Mouse (Mus musculus) embryonic facial prominence, embryonic 10.5 days (tissue): ENCODE results near the gene Ctnna3. TPM values are rescaled to one million over a fixed set of nuclear protein-coding genes. Genes with fewer than 3 reads are reported as not detected.

Experiments
- DNase-seq: peaks from one replicate; pipeline ENCODE4 v3.0.0-alpha.2; 2017; ENCODE audit warnings: low spot score
- H3K27ac ChIP-seq: fragments of 300-500 bp; sonication (generic); replicated peaks from 2 replicates; pipeline ENCODE4 v1.5.1; 2016; ENCODE audit warnings: mild to moderate bottlenecking
- H3K27me3 ChIP-seq: fragments of 300-500 bp; sonication (generic); replicated peaks from 2 replicates; pipeline ENCODE4 v1.6.1; 2016; ENCODE audit warnings: low read depth, mild to moderate bottlenecking; ENCODE audit not compliant: poor library complexity, severe bottlenecking
- H3K36me3 ChIP-seq: fragments of 300-500 bp; sonication (generic); replicated peaks from 2 replicates; pipeline ENCODE4 v1.6.1; 2016; ENCODE audit warnings: mild to moderate bottlenecking, moderate library complexity
- H3K4me1 ChIP-seq: fragments of 300-500 bp; sonication (generic); 2 replicates; pipeline ENCODE4 v1.6.1; 2016
- H3K4me3 ChIP-seq: fragments of 300-500 bp; sonication (generic); 2 replicates; pipeline ENCODE4 v1.5.1; 2016; ENCODE audit warnings: mild to moderate bottlenecking, moderate library complexity
- H3K9me3 ChIP-seq: fragments of 300-500 bp; sonication (generic); 2 replicates; pipeline ENCODE4 v1.6.1; 2016; ENCODE audit warnings: mild to moderate bottlenecking
- WGBS: fragments of 180-500 bp; shearing (Covaris S2); methylation state at CpG from one replicate; pipeline ENCODE4 v1.1.7; 2016; 5-methylcytosine and 5-hydroxymethylcytosine counted together
- polyA plus RNA-seq: library from polyadenylated mRNA; unstranded; fragments of >200 nt; fragmentation: Nextera tagmentation; extraction: Ambion mirVana; gene quantifications from 2 replicates; pipeline ENCODE4 v1.2.1, GENCODE M21; 2016

Ctnna3 gene
- polyA plus RNA-seq, 1 experiment from 2014 or later = 0.22 TPM

DNA sequence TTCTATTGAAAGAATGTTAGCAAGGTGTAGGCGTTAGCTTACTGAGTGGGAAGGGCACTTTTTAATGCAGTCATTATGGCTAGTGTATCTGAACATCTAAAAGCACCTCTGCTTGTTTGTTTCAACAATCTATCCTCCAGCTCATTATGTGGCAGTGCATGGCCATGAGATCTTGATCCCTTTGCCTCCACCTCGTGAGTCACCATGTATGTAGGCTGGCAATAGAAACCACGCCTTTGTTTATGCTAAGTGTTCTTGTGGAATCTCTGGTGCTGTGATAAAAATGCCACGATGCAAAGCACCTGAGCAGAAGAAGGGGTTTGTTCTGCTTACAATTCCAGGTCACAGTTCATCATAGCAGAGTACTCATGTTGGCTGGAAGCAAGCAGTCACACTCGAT, 1053.4 kb downstream of the Ctnna3 start:
- no peak overlapping the region for H3K27ac ChIP-seq
- 84% methylated on average over 5 of the region's 5 CpGs for WGBS
- DNase-seq = no peak

DNA sequence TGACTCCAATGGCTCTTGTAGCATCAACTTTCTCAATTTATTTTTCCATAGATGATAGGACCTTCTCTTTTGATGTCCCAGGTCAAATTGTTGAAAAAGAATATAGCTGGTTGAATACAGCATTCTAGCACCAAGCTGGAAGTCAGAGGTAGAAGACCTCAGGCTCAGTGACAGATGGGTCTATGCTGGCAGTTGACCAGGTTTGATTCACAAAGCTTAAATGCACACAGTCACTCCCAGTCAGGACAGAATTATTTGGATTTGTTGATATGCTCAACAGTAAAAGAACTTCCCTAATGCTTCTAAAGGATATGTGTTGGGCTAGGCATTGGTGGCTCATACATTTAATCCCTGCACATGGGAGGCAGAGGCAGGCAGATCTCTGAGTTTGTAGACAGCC, 1059.6 kb downstream of the Ctnna3 start:
- Histone ChIP-seq H3K27me3 (no peaks in the 10 kb centered on the region), H3K27ac (no peak overlapping the region), H3K36me3 (no peaks in the 10 kb centered on the region), H3K4me1 (no peaks in the 10 kb centered on the region), H3K9me3 (no peaks in the 10 kb centered on the region), H3K4me3 (no peak overlapping the region)
- DNase-seq = no peak

More for the DNA sequence above, 1053.4 kb downstream of the Ctnna3 start:
- Histone ChIP-seq H3K4me3 (no peak overlapping the region), H3K27me3 (no peaks in the 10 kb centered on the region), H3K4me1 (no peaks in the 10 kb centered on the region), H3K36me3 (no peaks in the 10 kb centered on the region), H3K9me3 (no peaks in the 10 kb centered on the region)

DNA sequence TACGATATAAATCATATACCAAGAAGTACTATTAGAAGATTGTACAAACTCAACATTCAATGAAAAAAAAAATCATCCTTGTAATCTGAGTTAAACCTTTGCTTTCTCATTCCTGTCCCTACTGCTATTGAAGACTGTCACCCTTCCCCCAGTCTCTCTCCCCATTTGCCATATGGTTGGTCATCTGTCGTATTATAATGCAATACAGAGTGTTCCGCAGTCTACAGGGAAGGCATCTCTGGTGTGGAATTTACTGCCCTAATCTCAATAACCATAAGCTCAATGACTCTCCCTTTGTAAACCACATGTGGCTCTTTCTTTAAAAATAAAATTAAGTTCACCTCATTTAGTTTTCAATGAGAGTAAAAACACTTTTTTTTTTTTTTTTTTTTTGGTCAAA, 1113.7 kb downstream of the Ctnna3 start:
- H3K27me3 ChIP-seq = no peaks in the 10 kb centered on the region
- H3K36me3 ChIP-seq = no peaks in the 10 kb centered on the region
- no peak overlapping the region for H3K4me3 ChIP-seq
- H3K27ac ChIP-seq = no peak overlapping the region
- no peak for DNase-seq
- H3K9me3 ChIP-seq = no peaks in the 10 kb centered on the region
- WGBS = 93% methylated on average over 3 of the region's 3 CpGs
- H3K4me1 ChIP-seq = no peaks in the 10 kb centered on the region

DNA sequence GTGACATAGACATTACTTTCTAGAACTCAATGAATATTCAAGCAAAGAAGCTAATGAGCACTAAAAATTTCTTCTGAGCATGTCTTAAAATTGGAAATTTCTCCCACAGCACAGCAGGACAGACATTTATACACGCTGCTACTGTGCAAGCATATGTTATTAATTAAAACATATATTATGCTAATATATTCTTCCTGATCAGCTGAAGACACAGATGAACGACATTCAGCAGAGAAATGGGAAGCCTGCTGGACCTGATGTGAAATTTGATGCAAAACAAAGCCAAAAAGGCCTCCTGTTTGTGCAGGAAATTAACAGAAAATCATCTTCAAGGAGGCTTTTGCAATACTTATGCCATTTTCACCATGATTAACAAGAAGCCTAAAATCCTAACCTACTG, 1114.5 kb downstream of the Ctnna3 start:
- Histone ChIP-seq H3K36me3 (no peaks in the 10 kb centered on the region), H3K9me3 (no peaks in the 10 kb centered on the region), H3K27ac (no peak overlapping the region), H3K4me1 (no peaks in the 10 kb centered on the region), H3K4me3 (no peak overlapping the region), H3K27me3 (no peaks in the 10 kb centered on the region)
- no peak for DNase-seq
- 64% methylated on average over 2 of the region's 2 CpGs for WGBS

GRCm38 (mm10) chr10:64571311-64571710, 1141.4 kb downstream of the Ctnna3 start:
- no peaks in the 10 kb centered on the region for H3K9me3 ChIP-seq
- H3K27me3 ChIP-seq = no peaks in the 10 kb centered on the region
- H3K4me1 ChIP-seq = no peaks in the 10 kb centered on the region
- H3K27ac ChIP-seq = no peak overlapping the region
- H3K36me3 ChIP-seq = no peaks in the 10 kb centered on the region
- DNase-seq = no peak
- H3K4me3 ChIP-seq = no peak overlapping the region
- 78% methylated on average over 3 of the region's 3 CpGs for WGBS

- whole genome bisulfite sequencing = 86% methylated on average over 2 of the region's 2 CpGs
- H3K27ac ChIP-seq = no peak overlapping the region
- no peak overlapping the region for H3K4me3 ChIP-seq
- DNase-seq = no peak
- no peaks in the 10 kb centered on the region for H3K27me3 ChIP-seq
- no peaks in the 10 kb centered on the region for H3K36me3 ChIP-seq
- no peaks in the 10 kb centered on the region for H3K4me1 ChIP-seq
- H3K9me3 ChIP-seq = no peaks in the 10 kb centered on the region
These were observed 1158.2 kb downstream of the Ctnna3 start for GRCm38 (mm10) chr10:64588116-64588515.

- H3K36me3 ChIP-seq = no peaks in the 10 kb centered on the region
- H3K4me3 ChIP-seq = no peak overlapping the region
- 59% methylated on average over 5 of the region's 5 CpGs for WGBS
- no peaks in the 10 kb centered on the region for H3K9me3 ChIP-seq
- DNase-seq = no peak
- no peak overlapping the region for H3K27ac ChIP-seq
- no peaks in the 10 kb centered on the region for H3K27me3 ChIP-seq
- no peaks in the 10 kb centered on the region for H3K4me1 ChIP-seq
These were observed 1206.9 kb downstream of the Ctnna3 start for GRCm38 (mm10) chr10:64636760-64637159.

DNA sequence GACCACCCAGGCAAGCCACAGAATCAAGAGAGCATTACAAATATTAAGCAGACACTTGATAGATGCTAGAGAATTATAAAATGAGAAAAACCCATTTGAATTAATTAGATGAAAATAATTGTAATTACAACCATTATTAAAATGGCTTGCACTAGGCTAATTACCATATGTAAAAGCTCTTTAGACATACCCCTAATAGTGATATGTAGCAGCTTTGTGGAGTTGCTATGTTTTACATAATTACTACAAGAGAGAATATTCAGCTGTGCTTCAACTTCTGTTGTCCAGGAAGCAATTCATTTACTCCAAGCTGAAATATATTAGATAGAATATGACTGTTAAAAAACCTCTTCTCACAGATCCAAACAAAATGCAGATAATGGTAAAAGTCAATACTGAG, 1209.2 kb downstream of the Ctnna3 start:
- DNase-seq = no peak
- Histone ChIP-seq H3K9me3 (no peaks in the 10 kb centered on the region), H3K27ac (no peak overlapping the region), H3K27me3 (no peaks in the 10 kb centered on the region), H3K36me3 (no peaks in the 10 kb centered on the region), H3K4me3 (no peak overlapping the region), H3K4me1 (no peaks in the 10 kb centered on the region)

DNA sequence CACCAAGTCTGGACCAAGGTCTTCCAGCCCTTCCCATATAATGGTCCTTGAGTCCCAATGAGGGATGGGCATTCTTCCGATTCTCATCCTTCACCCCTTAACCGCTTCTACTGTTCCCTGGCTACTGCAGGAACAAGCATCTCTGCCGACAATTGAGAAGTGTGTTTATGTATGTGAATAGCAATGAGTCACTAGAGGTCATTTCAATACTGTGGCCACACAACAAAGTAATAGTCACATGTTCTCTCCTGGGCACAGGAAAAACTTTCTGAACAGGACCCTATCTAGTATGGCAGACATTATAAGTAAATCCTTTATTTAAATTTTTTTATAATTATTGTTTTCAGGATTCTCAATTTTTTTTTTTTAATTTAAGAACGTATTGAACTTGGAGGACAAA, 1211.2 kb downstream of the Ctnna3 start:
- Histone ChIP-seq H3K9me3 (no peaks in the 10 kb centered on the region), H3K27ac (no peak overlapping the region), H3K27me3 (no peaks in the 10 kb centered on the region), H3K4me3 (no peak overlapping the region), H3K4me1 (no peaks in the 10 kb centered on the region), H3K36me3 (no peaks in the 10 kb centered on the region)
- DNase-seq = no peak
- 79% methylated on average over 4 of the region's 4 CpGs for WGBS

GRCm38 (mm10) chr10:64641576-64641975, 1211.7 kb downstream of the Ctnna3 start:
- 53% methylated on average over 8 of the region's 8 CpGs for WGBS
- Histone ChIP-seq H3K9me3 (no peaks in the 10 kb centered on the region), H3K27me3 (no peaks in the 10 kb centered on the region), H3K36me3 (no peaks in the 10 kb centered on the region), H3K4me3 (no peak overlapping the region), H3K4me1 (no peaks in the 10 kb centered on the region), H3K27ac (no peak overlapping the region)
- peak; percentile 29 for DNase-seq

- no peaks in the 10 kb centered on the region for H3K27me3 ChIP-seq
- no peak overlapping the region for H3K27ac ChIP-seq
- H3K36me3 ChIP-seq = no peaks in the 10 kb centered on the region
- WGBS = 81% methylated on average over 2 of the region's 2 CpGs
- no peaks in the 10 kb centered on the region for H3K9me3 ChIP-seq
- no peaks in the 10 kb centered on the region for H3K4me1 ChIP-seq
- no peak for DNase-seq
- no peak overlapping the region for H3K4me3 ChIP-seq
These were observed 1214.1 kb downstream of the Ctnna3 start for GRCm38 (mm10) chr10:64643976-64644375.

DNA sequence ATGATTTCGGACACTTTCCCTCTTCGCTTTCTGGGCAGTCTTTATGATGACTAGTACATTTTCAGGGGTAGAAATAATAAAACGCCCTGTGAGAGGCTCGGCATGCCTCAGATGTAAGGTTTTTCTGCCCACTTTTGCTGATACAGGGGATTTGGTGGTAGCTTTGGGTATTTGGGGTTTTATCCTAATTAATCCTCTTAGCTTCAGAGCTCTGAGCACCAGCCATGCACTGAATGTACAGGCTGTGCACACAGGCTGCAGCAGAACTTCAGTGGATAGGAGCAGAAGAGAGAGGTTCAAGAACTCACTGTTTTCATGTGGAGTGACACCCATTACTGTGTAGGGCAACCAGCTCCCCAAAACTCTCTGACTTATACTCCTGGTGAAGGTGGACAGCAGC, 1231.3 kb downstream of the Ctnna3 start:
- DNase-seq = no peak

GRCm38 (mm10) chr10:64671469-64671868, 1241.6 kb downstream of the Ctnna3 start:
- H3K4me3 ChIP-seq = no peak overlapping the region
- no peaks in the 10 kb centered on the region for H3K27me3 ChIP-seq
- no peak overlapping the region for H3K27ac ChIP-seq
- WGBS = 83% methylated on average over 2 of the region's 2 CpGs
- no peak for DNase-seq
- no peaks in the 10 kb centered on the region for H3K36me3 ChIP-seq
- no peaks in the 10 kb centered on the region for H3K9me3 ChIP-seq
- H3K4me1 ChIP-seq = no peaks in the 10 kb centered on the region

More for the DNA sequence above, 1231.3 kb downstream of the Ctnna3 start:
- Histone ChIP-seq H3K4me1 (no peaks in the 10 kb centered on the region), H3K9me3 (no peaks in the 10 kb centered on the region), H3K36me3 (no peaks in the 10 kb centered on the region), H3K27me3 (no peaks in the 10 kb centered on the region), H3K4me3 (no peak overlapping the region), H3K27ac (no peak overlapping the region)
- WGBS = 75% methylated on average over 4 of the region's 4 CpGs

GRCm38 (mm10) chr10:64675796-64676195, 1245.9 kb downstream of the Ctnna3 start:
- Histone ChIP-seq H3K36me3 (no peaks in the 10 kb centered on the region), H3K9me3 (no peaks in the 10 kb centered on the region)
- 94% methylated on average over 3 of the region's 3 CpGs for WGBS

More at GRCm38 (mm10) chr10:64675796-64676195, 1245.9 kb downstream of the Ctnna3 start:
- no peaks in the 10 kb centered on the region for H3K4me1 ChIP-seq
- H3K27me3 ChIP-seq = no peaks in the 10 kb centered on the region
- H3K27ac ChIP-seq = no peak overlapping the region
- no peak for DNase-seq
- H3K4me3 ChIP-seq = no peak overlapping the region
